Mouse (Mus musculus) E14TG2a.4 (cell line): Measurements from ENCODE around the gene Ganab.

Experiments used
- H3K27me3 ChIP-seq: 2 replicates; pipeline ENCODE4 v1.6.1; 2014; ENCODE audit warnings: low read length, control low read depth; ENCODE audit not compliant: insufficient read depth
- H3K36me3 ChIP-seq: 2 replicates; pipeline ENCODE4 v1.6.1; 2014; ENCODE audit warnings: low read length, control low read depth; ENCODE audit not compliant: insufficient read depth
- H3K4me1 ChIP-seq: replicated peaks from 2 replicates; pipeline ENCODE4 v1.6.1; 2014; ENCODE audit warnings: low read depth, low read length, control low read depth
- H3K4me3 ChIP-seq: replicated peaks from 2 replicates; pipeline ENCODE4 v1.5.1; 2014; ENCODE audit warnings: mild to moderate bottlenecking, low read length
- H3K9me3 ChIP-seq: 2 replicates; pipeline ENCODE4 v1.6.1; 2014; ENCODE audit warnings: low read length, control low read depth
- CTCF ChIP-seq: conservative IDR thresholded peaks from 2 replicates; pipeline ENCODE4 v1.5.1; 2014; ENCODE audit warnings: low read length
- NANOG ChIP-seq: IDR thresholded peaks from 2 replicates; pipeline ENCODE4 v1.6.1; 2014; ENCODE audit warnings: borderline replicate concordance, low read length, mixed read lengths
- POU5F1 ChIP-seq: IDR thresholded peaks from 2 replicates; pipeline ENCODE4 v1.6.1; 2014; ENCODE audit warnings: low read length, borderline replicate concordance

Gene Ganab

GRCm38 (mm10) chr19:8944750-8945149, 46.9 kb downstream of the Ganab start:
- peaks cover 54% of the 10 kb centered on the region for H3K4me1 ChIP-seq
- H3K27me3 ChIP-seq = no peaks in the 10 kb centered on the region
- H3K9me3 ChIP-seq = no peaks in the 10 kb centered on the region
- TF ChIP-seq NANOG (no peak), POU5F1 (no peak), CTCF (no peak)
- peaks cover 66% of the 10 kb centered on the region for H3K36me3 ChIP-seq
- peak overlapping the region; percentile 97 for H3K4me3 ChIP-seq

GRCm38 (mm10) chr19:8945251-8945650, 47.4 kb downstream of the Ganab start:
- Histone ChIP-seq H3K9me3 (no peaks in the 10 kb centered on the region), H3K27me3 (no peaks in the 10 kb centered on the region), H3K4me3 (peak overlapping the region; percentile 97), H3K4me1 (peaks cover 49% of the 10 kb centered on the region), H3K36me3 (peaks cover 71% of the 10 kb centered on the region)
- no peak for TF ChIP-seq CTCF
- TF ChIP-seq POU5F1 = no peak
- no peak for TF ChIP-seq NANOG

- no peak overlapping the region for H3K4me3 ChIP-seq
- H3K9me3 ChIP-seq = no peaks in the 10 kb centered on the region
- H3K4me1 ChIP-seq = peaks cover 42% of the 10 kb centered on the region
- H3K36me3 ChIP-seq = peaks cover 87% of the 10 kb centered on the region
- no peaks in the 10 kb centered on the region for H3K27me3 ChIP-seq
- TF ChIP-seq NANOG (no peak), CTCF (no peak), POU5F1 (no peak)
Measured at GRCm38 (mm10) chr19:8946929-8947328, 49.1 kb downstream of the Ganab start.

- peaks cover 38% of the 10 kb centered on the region for H3K4me1 ChIP-seq
- TF ChIP-seq NANOG = no peak
- no peak for TF ChIP-seq CTCF
- no peak for TF ChIP-seq POU5F1
- H3K27me3 ChIP-seq = no peaks in the 10 kb centered on the region
- no peak overlapping the region for H3K4me3 ChIP-seq
- peaks cover 82% of the 10 kb centered on the region for H3K36me3 ChIP-seq
- H3K9me3 ChIP-seq = no peaks in the 10 kb centered on the region
Measured at GRCm38 (mm10) chr19:8950190-8950589, 52.3 kb downstream of the Ganab start.

GRCm38 (mm10) chr19:8952241-8952640, 54.4 kb downstream of the Ganab start:
- Histone ChIP-seq H3K9me3 (no peaks in the 10 kb centered on the region), H3K4me3 (no peak overlapping the region), H3K36me3 (peaks cover 82% of the 10 kb centered on the region), H3K27me3 (no peaks in the 10 kb centered on the region), H3K4me1 (peaks cover 42% of the 10 kb centered on the region)
- TF ChIP-seq POU5F1 (no peak), CTCF (no peak), NANOG (no peak)

- TF ChIP-seq CTCF (no peak), POU5F1 (no peak), NANOG (no peak)
- Histone ChIP-seq H3K4me3 (peak within 1 kb of the TSS; percentile 98), H3K4me1 (peaks cover 42% of the 10 kb centered on the region), H3K36me3 (peaks cover 82% of the 10 kb centered on the region), H3K9me3 (no peaks in the 10 kb centered on the region), H3K27me3 (no peaks in the 10 kb centered on the region)
Measured at GRCm38 (mm10) chr19:8953135-8954039, 55.5 kb downstream of the Ganab start, which contains the start of gene Tut1. TSS of gene Tut1 (plus strand) at chr19:8953847.

- Histone ChIP-seq H3K27me3 (no peaks in the 10 kb centered on the region), H3K4me1 (peaks cover 38% of the 10 kb centered on the region), H3K36me3 (peaks cover 82% of the 10 kb centered on the region), H3K9me3 (no peaks in the 10 kb centered on the region), H3K4me3 (peak overlapping the region; percentile 98)
- no peak for TF ChIP-seq CTCF
- TF ChIP-seq NANOG = no peak
- no peak for TF ChIP-seq POU5F1
Measured at GRCm38 (mm10) chr19:8954171-8954570, 56.3 kb downstream of the Ganab start.

- TF ChIP-seq CTCF = no peak
- TF ChIP-seq POU5F1 = no peak
- no peak for TF ChIP-seq NANOG
- Histone ChIP-seq H3K27me3 (no peaks in the 10 kb centered on the region), H3K36me3 (peaks cover 91% of the 10 kb centered on the region), H3K4me3 (no peak overlapping the region), H3K9me3 (no peaks in the 10 kb centered on the region), H3K4me1 (peaks cover 22% of the 10 kb centered on the region)
Measured at GRCm38 (mm10) chr19:8962256-8962655, 64.4 kb downstream of the Ganab start.

GRCm38 (mm10) chr19:8965075-8965474, 67.2 kb downstream of the Ganab start:
- Histone ChIP-seq H3K4me1 (peaks cover 38% of the 10 kb centered on the region), H3K4me3 (peak overlapping the region; percentile 83; the same call in 1 of the 2 replicates), H3K27me3 (no peaks in the 10 kb centered on the region), H3K9me3 (no peaks in the 10 kb centered on the region), H3K36me3 (peaks cover 91% of the 10 kb centered on the region)
- TF ChIP-seq CTCF (no peak), POU5F1 (no peak), NANOG (no peak)
